Mouse (Mus musculus) neural tube, embryonic 15.5 days (tissue): Measurements from ENCODE around the gene Ddit4l. TPM values are rescaled to one million over a fixed set of nuclear protein-coding genes. Genes with fewer than 3 reads are reported as not detected.

Source experiments
- ATAC-seq: fragments of 200-750 bp; cut with Nextera tagmentation; 2 replicates; pipeline ENCODE4 v1.8.0; 2017; ENCODE audit warnings: mild to moderate bottlenecking, moderate TSS enrichment, moderate library complexity; ENCODE audit not compliant: low FRiP score
- H3K27ac ChIP-seq: fragments of 300-500 bp; sonication (generic); replicated peaks from 2 replicates; pipeline ENCODE4 v1.5.1; 2015; ENCODE audit warnings: mild to moderate bottlenecking, inconsistent platforms
- H3K27me3 ChIP-seq: fragments of 300-500 bp; sonication (generic); replicated peaks from 2 replicates; pipeline ENCODE4 v1.6.1; 2015; ENCODE audit warnings: inconsistent platforms
- H3K36me3 ChIP-seq: fragments of 300-500 bp; sonication (generic); 2 replicates; pipeline ENCODE4 v1.6.1; 2015; ENCODE audit warnings: inconsistent platforms
- H3K4me1 ChIP-seq: fragments of 300-500 bp; sonication (generic); 2 replicates; pipeline ENCODE4 v1.6.1; 2015; ENCODE audit warnings: inconsistent platforms
- H3K4me2 ChIP-seq: fragments of 300-500 bp; sonication (generic); 2 replicates; pipeline ENCODE4 v1.6.1; 2015; ENCODE audit warnings: inconsistent platforms, mild to moderate bottlenecking, moderate library complexity
- H3K4me3 ChIP-seq: fragments of 300-500 bp; sonication (generic); replicated peaks from 2 replicates; pipeline ENCODE4 v1.5.1; 2015; ENCODE audit warnings: mild to moderate bottlenecking, inconsistent platforms
- H3K9ac ChIP-seq: fragments of 300-500 bp; sonication (generic); replicated peaks from 2 replicates; pipeline ENCODE4 v1.6.1; 2015; ENCODE audit warnings: mild to moderate bottlenecking, inconsistent platforms
- H3K9me3 ChIP-seq: fragments of 300-500 bp; sonication (generic); replicated peaks from 2 replicates; pipeline ENCODE4 v1.6.1; 2016; ENCODE audit warnings: inconsistent platforms
- WGBS: fragments of 180-500 bp; shearing (Covaris S2); methylation state at CpG from one replicate; pipeline ENCODE4 v1.1.7; 2015; ENCODE audit warnings: mixed read lengths; 5-methylcytosine and 5-hydroxymethylcytosine counted together
- polyA plus RNA-seq: library from polyadenylated mRNA; unstranded; fragments of >200 nt; fragmentation: Nextera tagmentation; extraction: Ambion mirVana; gene quantifications from 2 replicates; pipeline ENCODE4 v1.2.1, GENCODE M21; 2015

Ddit4l gene
- polyA plus RNA-seq, 1 experiment from 2014 or later: 15.4 TPM

DNA sequence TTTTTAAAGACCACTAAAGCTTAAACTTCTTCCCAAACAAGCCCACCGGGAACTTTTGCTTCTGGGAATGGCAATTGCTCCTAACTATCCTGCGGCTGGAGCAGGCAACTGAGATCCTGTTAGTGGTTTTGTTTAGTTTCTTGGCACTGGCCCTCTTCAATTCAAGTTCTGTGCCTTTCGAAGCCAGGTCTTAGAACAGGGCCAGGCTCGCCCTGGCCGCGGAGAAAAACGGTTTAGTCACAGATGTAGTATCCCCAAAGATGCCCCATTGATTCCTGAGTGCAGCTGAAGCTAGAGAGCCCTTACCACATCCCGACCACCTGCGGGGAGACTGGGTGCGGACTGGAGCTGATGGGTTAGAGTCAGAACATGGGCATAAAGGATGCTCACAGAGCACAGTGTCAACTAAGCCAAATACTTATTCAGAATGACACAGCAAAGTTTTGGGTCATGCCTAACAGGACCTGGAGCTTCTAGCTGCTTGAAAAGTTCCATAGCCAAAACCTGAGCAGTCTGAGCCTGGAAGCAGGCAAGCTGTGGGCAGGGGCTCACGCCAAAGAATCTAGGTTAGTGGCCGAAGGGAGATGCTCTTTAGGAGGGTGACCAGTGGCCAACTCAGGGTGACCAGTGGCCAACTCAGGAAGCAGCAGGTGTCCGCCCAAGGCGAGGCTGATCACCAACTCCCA lies 1.6 kb downstream of the Ddit4l start:
- no peaks in the 10 kb centered on the region for H3K36me3 ChIP-seq
- peak overlapping the region; percentile 96 for H3K4me2 ChIP-seq
- peaks cover 22% of the 10 kb centered on the region for H3K27me3 ChIP-seq
- peaks cover 17% of the 10 kb centered on the region for H3K4me1 ChIP-seq
- WGBS: 26% methylated on average over 14 of the region's 14 CpGs
- peak overlapping the region; percentile 50; the same call in 1 of the 2 replicates for H3K9ac ChIP-seq
- no peaks in the 10 kb centered on the region for H3K9me3 ChIP-seq
- peak; percentile 45; the same call in 1 of the 2 replicates for ATAC-seq
- peak overlapping the region; percentile 52 for H3K4me3 ChIP-seq
- no peak overlapping the region for H3K27ac ChIP-seq

DNA sequence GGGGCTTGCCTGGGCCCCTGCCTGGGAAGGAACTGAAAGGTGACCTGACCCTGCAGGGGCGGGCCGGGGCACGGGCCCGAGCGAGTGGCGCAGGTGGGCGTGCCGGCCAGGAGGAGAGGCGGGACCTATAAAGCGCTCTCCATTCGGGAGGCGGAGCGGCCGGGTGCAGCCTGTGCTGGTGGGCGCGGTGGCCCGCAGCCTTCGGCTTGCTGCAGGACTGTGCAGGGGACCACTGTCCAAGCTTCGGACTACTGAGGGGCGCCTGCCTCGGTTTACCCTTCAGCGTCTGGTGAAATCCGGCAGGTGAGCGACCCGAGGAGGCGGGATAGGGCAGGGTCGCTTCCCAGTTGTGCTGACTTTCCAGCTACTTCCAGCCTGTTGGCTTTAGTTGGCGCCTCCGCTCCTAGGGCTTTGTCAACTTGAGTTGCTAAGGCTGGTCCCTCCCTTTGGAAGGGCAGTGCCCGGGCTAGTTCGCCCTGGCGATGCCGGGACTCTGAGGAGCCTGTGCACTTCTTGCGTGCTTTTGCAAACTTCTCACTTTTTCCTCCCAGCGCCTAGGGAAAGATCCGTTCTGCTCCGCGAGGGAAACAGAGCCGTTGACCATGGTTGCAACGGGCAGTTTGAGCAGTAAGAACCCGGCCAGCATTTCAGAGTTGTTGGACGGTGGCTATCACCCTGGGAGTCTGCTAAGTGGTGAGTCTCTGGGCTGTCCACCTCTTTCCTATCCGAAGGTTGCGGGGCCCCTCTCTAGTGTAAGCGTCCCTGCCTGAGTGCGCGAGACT lies 2.4 kb downstream of the Ddit4l start:
- H3K27ac ChIP-seq: peak overlapping the region; percentile 58; the same call in 1 of the 2 replicates
- under 1% methylated on average over 46 of the region's 47 CpGs for WGBS

DNA sequence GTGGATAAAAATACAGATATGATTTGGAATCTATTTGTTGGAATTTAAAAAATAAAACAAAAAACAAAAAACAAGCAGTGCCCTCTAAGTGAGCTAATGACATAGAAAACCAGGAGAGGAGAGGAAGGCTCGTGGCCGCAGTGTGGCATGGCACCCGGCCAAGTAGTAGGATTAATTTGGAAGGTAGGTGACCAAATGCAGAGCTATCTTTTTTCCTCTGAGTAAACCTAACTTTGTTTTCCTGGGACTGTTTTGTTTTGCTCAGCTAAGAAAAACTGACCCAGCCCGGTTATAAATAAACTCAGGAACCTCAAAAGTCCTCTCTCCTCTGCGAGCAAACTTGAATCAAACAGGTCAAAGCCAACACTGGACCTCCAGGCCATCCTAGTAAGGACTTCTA lies 3.6 kb downstream of the Ddit4l start:
- peak overlapping the region; percentile 26; the same call in 1 of the 2 replicates for H3K4me2 ChIP-seq

More for the DNA sequence above, 2.4 kb downstream of the Ddit4l start:
- H3K9ac ChIP-seq: peak overlapping the region; percentile 50
- H3K4me3 ChIP-seq: peak overlapping the region; percentile 52
- no peaks in the 10 kb centered on the region for H3K36me3 ChIP-seq
- H3K4me1 ChIP-seq: peaks cover 17% of the 10 kb centered on the region
- peak overlapping the region; percentile 96 for H3K4me2 ChIP-seq
- H3K9me3 ChIP-seq: no peaks in the 10 kb centered on the region
- H3K27me3 ChIP-seq: peaks cover 22% of the 10 kb centered on the region
- peak; percentile 88 for ATAC-seq

DNA sequence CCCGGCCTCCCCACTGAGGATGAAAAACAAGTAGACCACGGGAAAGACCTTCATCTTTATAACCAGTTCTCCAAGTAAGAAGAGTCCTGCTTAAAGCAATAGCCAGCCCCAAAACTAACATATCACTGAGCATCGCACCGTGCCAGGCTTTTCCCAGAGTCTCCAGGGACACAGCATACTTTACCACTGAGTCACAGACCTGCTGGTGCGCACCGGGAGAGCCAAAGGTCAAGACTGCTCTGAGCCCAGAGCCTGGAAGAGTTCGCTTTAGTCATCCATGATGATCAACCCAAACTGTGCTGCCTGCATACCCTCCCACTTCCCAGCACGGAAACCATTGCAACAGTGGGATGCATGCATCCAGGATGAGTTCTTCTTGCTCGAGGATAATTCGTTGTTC lies 12.3 kb downstream of the Ddit4l start:
- Histone ChIP-seq H3K4me3 (no peak overlapping the region), H3K4me2 (no peak overlapping the region), H3K27me3 (no peaks in the 10 kb centered on the region), H3K27ac (no peak overlapping the region), H3K9ac (no peak overlapping the region), H3K4me1 (no peaks in the 10 kb centered on the region), H3K36me3 (no peaks in the 10 kb centered on the region), H3K9me3 (no peaks in the 10 kb centered on the region)
- WGBS: 90% methylated on average over 10 of the region's 10 CpGs
- no peak for ATAC-seq

More for the DNA sequence above, 3.6 kb downstream of the Ddit4l start:
- 73% methylated on average over 5 of the region's 5 CpGs for WGBS
- H3K9me3 ChIP-seq: no peaks in the 10 kb centered on the region
- H3K27me3 ChIP-seq: peaks cover 22% of the 10 kb centered on the region
- no peak overlapping the region for H3K27ac ChIP-seq
- peaks cover 17% of the 10 kb centered on the region for H3K4me1 ChIP-seq
- no peak for ATAC-seq
- H3K9ac ChIP-seq: no peak overlapping the region
- no peaks in the 10 kb centered on the region for H3K36me3 ChIP-seq
- no peak overlapping the region for H3K4me3 ChIP-seq

DNA sequence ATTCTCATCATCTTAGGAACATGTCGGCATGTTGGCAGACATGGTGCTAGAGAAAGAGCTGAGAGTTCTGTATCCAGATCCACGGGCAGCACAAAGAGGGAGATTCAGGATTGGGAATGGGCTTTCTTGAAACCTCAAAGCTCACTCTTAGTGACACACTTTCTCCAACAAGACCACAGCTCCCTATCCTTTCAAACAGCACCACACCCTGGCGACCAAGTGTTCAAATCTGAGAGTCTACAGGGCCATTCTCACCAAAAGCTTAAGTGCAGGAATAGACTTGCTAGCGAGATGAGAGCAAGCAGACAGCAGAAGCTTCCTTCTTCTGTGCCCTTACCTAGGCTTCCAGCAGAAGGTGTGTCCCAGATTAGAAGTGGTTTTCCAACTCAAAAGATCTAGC lies 15.2 kb downstream of the Ddit4l start:
- ATAC-seq: no peak
- H3K4me2 ChIP-seq: no peak overlapping the region

DNA sequence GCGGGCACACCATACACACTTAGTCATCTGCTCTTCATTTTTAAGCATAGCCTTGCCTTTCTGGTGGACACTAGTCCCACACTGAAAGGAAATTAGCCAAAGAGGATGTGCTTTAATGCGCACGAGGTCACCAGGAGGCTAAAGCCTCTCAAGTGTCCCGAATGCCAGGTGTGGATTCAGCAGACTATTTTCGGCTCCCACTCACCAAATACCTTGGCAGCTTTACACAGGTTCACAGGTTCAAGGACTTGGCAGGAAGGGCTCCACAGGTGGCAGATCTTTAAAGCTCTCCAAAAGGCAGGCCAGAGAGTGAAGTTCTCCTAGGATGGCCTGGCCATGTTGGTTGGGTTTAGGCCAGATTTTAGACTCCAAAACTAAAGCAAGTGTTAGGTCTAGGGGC lies 19.8 kb downstream of the Ddit4l start:
- Histone ChIP-seq H3K4me3 (no peak overlapping the region), H3K27ac (no peak overlapping the region), H3K36me3 (no peaks in the 10 kb centered on the region), H3K4me2 (no peak overlapping the region), H3K9ac (no peak overlapping the region), H3K27me3 (no peaks in the 10 kb centered on the region), H3K4me1 (no peaks in the 10 kb centered on the region), H3K9me3 (no peaks in the 10 kb centered on the region)
- no peak for ATAC-seq
- WGBS: 94% methylated on average over 5 of the region's 5 CpGs

More for the DNA sequence above, 15.2 kb downstream of the Ddit4l start:
- no peak overlapping the region for H3K27ac ChIP-seq
- no peak overlapping the region for H3K9ac ChIP-seq
- 90% methylated on average over 4 of the region's 4 CpGs for WGBS
- H3K4me3 ChIP-seq: no peak overlapping the region
- H3K36me3 ChIP-seq: no peaks in the 10 kb centered on the region
- H3K9me3 ChIP-seq: no peaks in the 10 kb centered on the region
- no peaks in the 10 kb centered on the region for H3K4me1 ChIP-seq
- no peaks in the 10 kb centered on the region for H3K27me3 ChIP-seq

DNA sequence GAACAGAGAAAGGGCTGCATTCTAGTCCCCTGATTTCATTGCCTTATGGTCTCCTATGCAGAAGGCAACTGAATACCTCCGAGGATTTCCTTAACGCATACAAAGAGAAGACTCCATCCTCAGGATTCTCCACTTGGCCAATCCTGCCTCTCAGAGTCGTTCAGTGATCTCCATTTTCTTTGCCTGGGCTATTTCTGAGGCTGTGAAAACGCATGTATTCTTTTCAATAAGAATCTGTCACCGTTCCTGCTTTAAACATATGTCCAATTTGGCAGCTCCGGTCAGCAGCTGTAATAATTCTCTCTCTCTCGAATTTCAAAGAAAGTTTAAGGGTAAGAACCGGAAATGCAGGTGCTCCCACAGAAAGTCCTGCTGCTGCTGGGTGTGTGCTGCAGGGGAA lies 20.7 kb downstream of the Ddit4l start:
- Histone ChIP-seq H3K27ac (no peak overlapping the region), H3K9me3 (no peaks in the 10 kb centered on the region), H3K4me2 (no peak overlapping the region), H3K36me3 (no peaks in the 10 kb centered on the region), H3K9ac (no peak overlapping the region), H3K4me3 (no peak overlapping the region), H3K4me1 (no peaks in the 10 kb centered on the region), H3K27me3 (no peaks in the 10 kb centered on the region)
- ATAC-seq: no peak
- WGBS: 28% methylated on average over 8 of the region's 8 CpGs

DNA sequence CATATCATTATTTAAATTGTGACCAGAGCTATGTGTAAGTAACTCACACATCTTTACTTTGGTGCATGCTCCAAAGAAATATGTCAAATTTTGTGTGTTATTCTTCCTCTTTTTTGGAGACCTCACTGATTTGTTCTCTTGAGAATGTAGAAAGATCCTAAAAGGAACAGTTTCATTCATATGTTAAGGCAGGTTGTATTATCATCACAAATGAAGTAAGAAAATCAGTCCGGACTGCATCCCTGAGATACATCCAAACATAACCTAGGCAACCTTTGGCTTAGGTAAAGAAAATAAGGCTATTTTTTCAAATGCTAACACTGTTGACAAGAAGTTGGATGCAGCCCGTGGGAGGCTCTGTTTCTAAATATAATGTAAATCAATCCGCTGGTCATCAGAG lies 21.2 kb downstream of the Ddit4l start:
- no peak overlapping the region for H3K27ac ChIP-seq
- H3K36me3 ChIP-seq: no peaks in the 10 kb centered on the region
- no peaks in the 10 kb centered on the region for H3K9me3 ChIP-seq
- H3K4me3 ChIP-seq: no peak overlapping the region
- 44% methylated on average over 3 of the region's 3 CpGs for WGBS
- no peak overlapping the region for H3K9ac ChIP-seq
- no peak for ATAC-seq
- H3K4me2 ChIP-seq: no peak overlapping the region
- no peaks in the 10 kb centered on the region for H3K27me3 ChIP-seq
- H3K4me1 ChIP-seq: no peaks in the 10 kb centered on the region

DNA sequence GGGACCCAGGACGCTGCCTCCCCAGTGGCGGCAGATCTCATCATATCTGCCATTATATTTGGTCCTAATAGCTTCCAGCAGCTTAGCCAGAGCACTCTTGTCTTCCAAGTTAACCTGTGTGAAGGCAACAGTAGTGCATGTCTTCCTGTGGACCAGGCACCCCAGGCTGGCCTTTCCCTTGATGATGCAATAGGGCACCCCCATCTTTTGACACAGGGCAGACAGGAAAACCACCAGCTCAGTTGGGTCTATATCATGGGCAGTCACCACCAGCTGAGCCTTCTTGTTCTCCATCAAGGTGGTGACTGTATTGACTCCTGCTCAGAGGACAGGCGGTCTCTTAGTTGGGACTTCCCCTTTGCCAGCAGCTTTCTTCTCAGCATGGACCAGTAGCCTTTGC lies 22.7 kb downstream of the Ddit4l start:
- ATAC-seq: no peak
- no peaks in the 10 kb centered on the region for H3K36me3 ChIP-seq
- WGBS: 99% methylated on average over 3 of the region's 3 CpGs
- H3K4me3 ChIP-seq: no peak overlapping the region
- H3K9me3 ChIP-seq: no peaks in the 10 kb centered on the region
- H3K4me2 ChIP-seq: no peak overlapping the region
- no peaks in the 10 kb centered on the region for H3K4me1 ChIP-seq
- H3K27me3 ChIP-seq: no peaks in the 10 kb centered on the region
- H3K27ac ChIP-seq: no peak overlapping the region
- H3K9ac ChIP-seq: no peak overlapping the region

DNA sequence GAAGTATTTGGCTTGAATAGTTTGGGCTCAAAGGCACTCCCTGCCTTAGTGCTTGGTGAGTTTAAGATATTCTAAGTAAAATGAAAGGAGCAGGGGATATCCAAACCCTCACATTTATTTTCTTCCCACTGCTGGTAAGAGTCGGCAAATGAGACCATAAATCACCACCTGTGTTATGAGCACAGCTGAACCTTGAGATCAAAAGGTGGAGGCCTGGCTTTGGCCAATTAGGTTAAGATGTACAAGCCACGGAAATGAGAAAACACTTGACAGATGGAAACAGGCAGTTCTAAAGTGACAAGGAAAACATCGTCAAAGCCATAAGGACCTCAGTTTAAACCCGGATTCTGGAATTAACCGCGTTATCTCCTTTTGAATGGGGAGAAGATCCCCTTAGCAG lies 23.5 kb downstream of the Ddit4l start:
- WGBS: 83% methylated on average over 6 of the region's 6 CpGs
- H3K27me3 ChIP-seq: no peaks in the 10 kb centered on the region
- no peak overlapping the region for H3K4me3 ChIP-seq
- no peak overlapping the region for H3K27ac ChIP-seq
- H3K9ac ChIP-seq: no peak overlapping the region
- no peaks in the 10 kb centered on the region for H3K4me1 ChIP-seq
- no peak for ATAC-seq
- no peak overlapping the region for H3K4me2 ChIP-seq
- H3K9me3 ChIP-seq: no peaks in the 10 kb centered on the region
- no peaks in the 10 kb centered on the region for H3K36me3 ChIP-seq

DNA sequence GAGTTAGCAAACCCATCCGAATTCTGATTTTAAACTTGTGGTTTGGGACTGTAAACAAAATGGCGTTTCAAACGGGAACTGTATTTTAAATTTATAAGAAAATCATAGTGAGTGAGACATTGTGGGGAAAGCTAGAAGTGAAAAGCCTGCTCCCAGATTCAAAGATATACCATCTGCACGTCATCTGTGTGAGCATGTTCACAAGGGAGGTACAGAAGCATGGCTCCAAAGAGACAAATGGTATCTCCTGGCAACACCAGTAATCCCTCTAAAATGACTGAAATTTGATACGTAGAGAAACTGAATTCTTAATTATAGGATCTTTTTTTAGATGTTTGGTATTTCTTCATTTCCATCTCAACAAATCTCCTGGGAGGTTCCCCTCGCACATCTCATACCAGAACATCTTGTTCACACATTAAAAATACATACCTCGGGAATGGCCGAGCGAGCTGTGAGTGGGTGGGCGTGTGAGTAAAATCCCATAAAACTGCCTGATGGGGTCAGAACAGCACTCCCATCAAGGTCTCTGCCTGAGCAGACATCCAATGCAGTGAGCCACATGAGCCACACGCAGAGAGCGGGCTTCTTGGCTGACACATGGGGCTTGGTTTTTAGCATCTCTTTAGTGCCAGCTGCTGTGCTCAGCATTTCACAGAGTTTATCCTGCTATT lies 26.2 kb downstream of the Ddit4l start:
- ATAC-seq: no peak
- H3K36me3 ChIP-seq: no peaks in the 10 kb centered on the region
- 66% methylated on average over 12 of the region's 12 CpGs for WGBS
- H3K9me3 ChIP-seq: no peaks in the 10 kb centered on the region
- no peaks in the 10 kb centered on the region for H3K27me3 ChIP-seq
- no peak overlapping the region for H3K27ac ChIP-seq
- no peak overlapping the region for H3K4me3 ChIP-seq
- H3K4me1 ChIP-seq: no peaks in the 10 kb centered on the region
- no peak overlapping the region for H3K4me2 ChIP-seq
- H3K9ac ChIP-seq: no peak overlapping the region
